11 mouse cellular contexts compared by ENCODE assay signal in the genomic region with DNA sequence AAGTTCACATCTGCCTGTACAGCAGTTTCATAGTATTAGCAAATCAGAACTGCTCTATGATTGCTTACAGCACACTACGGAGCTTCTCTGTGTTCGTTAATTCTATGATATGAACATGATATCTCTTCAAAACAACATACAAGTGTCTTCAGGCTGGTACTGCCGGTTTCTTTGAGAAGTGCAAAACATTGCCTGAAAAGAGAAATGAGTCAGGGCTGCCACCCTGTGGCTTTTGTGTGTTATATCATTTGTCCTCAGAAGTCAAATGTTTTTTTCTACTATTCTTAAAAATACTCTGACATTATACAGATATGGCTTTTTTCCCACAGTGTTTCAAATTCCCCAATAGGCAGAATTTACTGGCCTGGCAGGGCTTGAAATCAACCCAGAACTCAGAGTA. TPM values are rescaled to one million over a fixed set of nuclear protein-coding genes. Genes with fewer than 3 reads are reported as not detected.
DNase-seq lines count a peak whose midpoint lies in the region; ATAC-seq lines count a peak whose summit lies in the region.
"Had no signal": no experiment of that assay in that cellular context is flagged by ENCODE, and none has a peak within 500 bp of the region (broad histone marks: within the 10 kb centered on the region; RNA-seq: fewer than 3 reads in every experiment).

No protein-coding gene starts in this region.

- WGBS in embryonic facial prominence, embryonic 11.5 days, result 65% methylated on average over 3 of the region's 3 CpGs
- 71% methylated on average over 3 of the region's 3 CpGs for WGBS in embryonic facial prominence, embryonic 10.5 days
- 62% methylated on average over 3 of the region's 3 CpGs for WGBS in hindbrain, embryonic 15.5 days

- no peaks in the 10 kb centered on the region for H3K36me3 ChIP-seq in embryonic facial prominence, embryonic 11.5 days (replicated peaks; ENCODE audit: control insufficient read depth, insufficient read depth, low read depth, low read length)
- peaks cover 13% of the 10 kb centered on the region; the same call in 1 of the 2 replicates for H3K36me3 ChIP-seq in embryonic facial prominence, embryonic 10.5 days (replicated peaks)
- H3K36me3 ChIP-seq in hindbrain, embryonic 15.5 days, result peaks cover 3% of the 10 kb centered on the region; the same call in 1 of the 2 replicates

- H3K9me3 ChIP-seq in embryonic facial prominence, embryonic 11.5 days (replicated peaks; ENCODE audit: control insufficient read depth, low read length), result no peaks in the 10 kb centered on the region
- no peaks in the 10 kb centered on the region for H3K9me3 ChIP-seq in embryonic facial prominence, embryonic 10.5 days
- H3K9me3 ChIP-seq in hindbrain, embryonic 15.5 days, result no peaks in the 10 kb centered on the region

- no peak overlapping the region for H3K27ac ChIP-seq in embryonic facial prominence, embryonic 11.5 days (replicated peaks; ENCODE audit: low read depth, low read length)
- no peak overlapping the region for H3K27ac ChIP-seq in embryonic facial prominence, embryonic 10.5 days (replicated peaks)
- H3K27ac ChIP-seq in hindbrain, embryonic 15.5 days (replicated peaks), result no peak overlapping the region
- H3K27ac ChIP-seq: macrophage had no signal

- no peak overlapping the region for H3K4me3 ChIP-seq in embryonic facial prominence, embryonic 11.5 days (ENCODE audit: low read depth, low read length)
- H3K4me3 ChIP-seq in embryonic facial prominence, embryonic 10.5 days, result no peak overlapping the region
- H3K4me3 ChIP-seq in hindbrain, embryonic 15.5 days, result no peak overlapping the region

- no peak overlapping the region for H3K9ac ChIP-seq in embryonic facial prominence, embryonic 11.5 days (replicated peaks; ENCODE audit: low read length)
- no peak overlapping the region for H3K9ac ChIP-seq in hindbrain, embryonic 15.5 days

- H3K27me3 ChIP-seq in embryonic facial prominence, embryonic 11.5 days (ENCODE audit: control insufficient read depth, insufficient read depth, low read length), result no peaks in the 10 kb centered on the region
- H3K27me3 ChIP-seq in embryonic facial prominence, embryonic 10.5 days (replicated peaks; ENCODE audit: low read depth, poor library complexity, severe bottlenecking), result no peaks in the 10 kb centered on the region
- no peaks in the 10 kb centered on the region for H3K27me3 ChIP-seq in hindbrain, embryonic 15.5 days

- ATAC-seq in embryonic facial prominence, embryonic 11.5 days (replicated peaks; ENCODE audit: insufficient number of reproducible peaks, low FRiP score, low TSS enrichment, low read depth), result no peak
- 0 out of 2 replicates have a peak, but pooled peaks have one; percentile 54 for ATAC-seq in hindbrain, embryonic 15.5 days (ENCODE audit: low FRiP score, low read depth)

- DNase-seq in embryonic facial prominence, embryonic 11.5 days (ENCODE audit: low spot score), result peak; percentile 44
- no peak for DNase-seq in embryonic facial prominence, embryonic 10.5 days (ENCODE audit: low spot score)
- DNase-seq in kidney, postnatal 4 days, result peak; percentile 5 to 14
- no peak for DNase-seq in kidney, adult 9 months
- peak; percentile 22 for DNase-seq in A20 (ENCODE audit: low read depth, low spot score)
- no peak for DNase-seq in urinary bladder, adult 18-20 months (ENCODE audit: low spot score in 2 of 2)
- DNase-seq in urinary bladder, postnatal 4 days (ENCODE audit: low spot score in 2 of 2), result no peak
- DNase-seq: cerebellum, adult 9-10 months; layer of hippocampus, postnatal 36 days had no signal

- H3K4me1 ChIP-seq in embryonic facial prominence, embryonic 11.5 days (ENCODE audit: control insufficient read depth, insufficient read depth, low read length), result no peaks in the 10 kb centered on the region
- no peaks in the 10 kb centered on the region for H3K4me1 ChIP-seq in embryonic facial prominence, embryonic 10.5 days
- H3K4me1 ChIP-seq in hindbrain, embryonic 15.5 days (replicated peaks), result no peaks in the 10 kb centered on the region

- H3K4me2 ChIP-seq in embryonic facial prominence, embryonic 11.5 days (ENCODE audit: low read depth, low read length), result no peak overlapping the region
- H3K4me2 ChIP-seq in hindbrain, embryonic 15.5 days, result no peak overlapping the region

RNA-seq across cellular contexts. Expression of gene Asns, which starts 22.5 kb away (rescaled TPM):
- 87.7 and 93.2 TPM in 2 replicates for polyA plus RNA-seq in embryonic facial prominence, embryonic 11.5 days (2014; fragmentation: Nextera tagmentation; extraction: Ambion mirVana)
- polyA plus RNA-seq in embryonic facial prominence, embryonic 10.5 days (2016; fragmentation: Nextera tagmentation; extraction: Ambion mirVana), result 83.0 and 90.5 TPM in 2 replicates
- 104 TPM in 2 replicates for polyA plus RNA-seq in hindbrain, embryonic 15.5 days (2015; fragmentation: Nextera tagmentation; extraction: Ambion mirVana)

Comparison
In these comparisons a context has a peak if more than half of its experiments do, and no peak if none do; other contexts are left out.
1. DNase-seq: peak in embryonic facial prominence, embryonic 11.5 days (single experiment), kidney, postnatal 4 days (2 of 2) and A20 (single experiment); none in embryonic facial prominence, embryonic 10.5 days (single experiment), kidney, adult 9 months (single experiment), urinary bladder, adult 18-20 months (0 of 2) and urinary bladder, postnatal 4 days (0 of 2).